Mouse (Mus musculus): ENCODE data around the gene Gabrg3. TPM values are rescaled to one million over a fixed set of nuclear protein-coding genes. Genes with fewer than 3 reads are reported as not detected.
A peak's percentile ranks its signal among the peaks of the same experiment; 100 is the strongest.

Gene Gabrg3
- under 1 TPM in 3 of 4 experiments, not detected in 1; 0.03 to 0.05 (median 0.03) TPM for total RNA-seq (2022)

DNA sequence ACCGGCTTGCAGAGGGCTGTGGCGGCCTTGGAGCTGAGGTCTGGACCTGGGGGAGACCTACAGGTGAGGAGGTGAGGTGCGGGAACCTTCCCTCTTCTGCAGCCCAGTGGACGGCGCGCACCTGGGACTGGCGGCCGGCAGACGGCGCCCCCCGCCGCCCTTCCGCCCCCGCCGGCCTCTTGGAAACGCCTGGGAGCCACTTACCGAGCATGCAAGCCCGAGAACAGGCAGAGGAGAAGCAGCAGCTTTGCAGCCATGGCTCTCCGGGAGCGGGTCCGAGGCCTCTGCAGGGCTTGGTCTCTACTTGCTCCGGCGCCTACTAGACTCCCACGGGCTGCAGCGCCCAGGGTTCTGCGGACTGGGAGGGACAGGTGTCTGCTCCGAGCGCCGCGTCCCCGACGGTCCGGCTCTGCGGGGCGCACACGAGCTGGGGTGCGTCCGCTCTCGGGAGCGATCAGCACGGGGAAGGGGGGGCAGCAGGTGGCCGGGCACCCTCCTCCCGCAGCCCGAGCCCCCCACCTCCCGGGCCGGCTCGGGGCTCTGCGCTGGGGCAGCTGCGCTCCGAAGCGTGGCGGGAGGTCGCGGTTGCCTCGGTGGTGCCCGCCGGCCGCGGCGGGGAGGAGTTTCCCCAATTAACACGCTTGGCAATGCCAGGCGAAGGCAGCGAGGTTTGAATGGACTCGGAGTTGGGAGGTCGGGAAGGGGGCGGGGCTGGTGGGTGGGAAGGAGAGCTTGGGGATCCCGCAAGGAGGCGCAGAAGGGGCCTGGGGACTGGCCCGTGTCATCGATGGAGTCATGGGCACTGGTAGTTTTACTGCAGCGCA, at the start of gene Gabrg3:
TSS of gene Gabrg3 (minus strand) at position 672 of the 824 bp plus-strand sequence.
- DNase-seq (ENCODE audit: low spot score) = no peak

DNA sequence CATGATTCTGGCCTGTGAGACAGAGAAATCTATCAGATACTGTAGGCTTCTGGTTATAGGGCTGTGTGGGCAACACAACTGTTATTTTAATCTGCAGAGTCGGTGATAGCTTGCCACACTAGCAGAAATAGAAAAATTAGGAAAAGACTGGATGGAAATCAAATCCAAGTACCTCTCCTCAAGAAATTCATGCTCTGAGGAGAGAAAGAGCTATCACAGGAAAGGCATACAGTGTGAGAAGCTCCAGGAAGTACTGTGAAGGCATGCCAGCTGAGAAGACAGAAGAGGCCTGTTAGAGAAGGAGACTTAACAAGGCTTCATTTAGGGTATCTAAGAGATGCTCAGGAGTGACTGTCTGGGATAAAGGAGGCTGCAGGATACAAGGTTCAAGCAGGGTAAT, 35.7 kb upstream of the Gabrg3 start:
- DNase-seq (ENCODE audit: low spot score) = no peak

DNA sequence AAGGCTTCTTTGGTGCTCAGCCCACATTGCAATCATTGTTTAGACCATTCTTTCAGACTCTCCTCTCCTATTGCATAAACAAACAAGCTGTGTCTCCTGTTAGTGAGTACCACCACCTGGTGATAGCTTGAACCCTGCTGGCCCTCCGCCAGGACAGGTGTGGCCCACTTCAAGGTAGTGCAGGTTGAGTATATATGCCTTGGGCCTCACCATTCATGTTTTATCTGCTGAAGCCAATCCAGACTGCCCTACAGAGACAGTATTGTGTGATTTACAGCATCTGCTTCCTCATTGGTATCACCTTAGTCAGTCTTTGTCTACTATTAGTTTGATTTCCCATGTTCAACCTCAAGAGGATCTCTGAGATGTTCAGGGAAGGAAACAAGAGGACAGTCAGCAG, 34.1 kb upstream of the Gabrg3 start:
- no peak for DNase-seq (ENCODE audit: low spot score)

DNA sequence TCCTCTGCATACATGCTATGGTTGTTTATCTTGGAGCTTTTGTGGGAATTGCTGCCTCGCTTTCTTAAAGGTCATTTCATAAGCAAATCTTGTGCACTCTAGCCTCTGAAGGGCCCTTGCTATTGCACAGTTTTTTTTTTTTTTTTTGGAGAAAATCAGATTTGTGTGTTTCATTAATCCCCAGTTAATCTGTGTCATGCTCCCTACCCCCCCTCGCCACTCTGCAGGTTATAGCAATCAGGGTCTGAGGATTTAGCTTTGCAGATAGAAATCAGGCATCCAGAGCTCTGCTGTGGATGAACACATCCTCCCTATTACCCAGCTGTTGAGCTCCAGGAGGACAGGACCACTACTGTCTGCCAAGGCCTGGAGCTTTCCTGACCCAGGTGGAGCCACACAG, 32.4 kb upstream of the Gabrg3 start, which contains the start of gene Gabrb3:
TSS of gene Gabrb3 (plus strand) at position 301 of the 400 bp plus-strand sequence.
- DNase-seq (ENCODE audit: low spot score) = no peak

DNA sequence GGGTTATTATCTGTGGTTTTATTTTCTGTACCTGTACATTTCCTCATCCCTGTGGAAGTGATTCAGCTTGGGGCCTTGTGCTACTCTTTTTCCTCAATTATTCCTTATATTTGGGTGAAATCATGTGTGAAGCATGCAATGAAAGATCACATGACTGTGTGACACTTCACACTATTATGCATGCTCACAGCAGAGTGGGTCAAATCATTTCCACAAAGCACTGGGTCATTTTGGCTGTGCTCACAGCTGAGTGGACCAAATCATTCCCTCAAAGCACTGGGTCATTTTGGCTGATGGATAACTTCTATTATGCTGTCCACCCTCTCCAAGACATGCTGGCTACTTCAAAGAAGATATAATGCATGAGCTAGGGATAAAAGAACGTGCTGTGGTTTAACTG, 25.9 kb upstream of the Gabrg3 start:
- DNase-seq (ENCODE audit: low spot score) = no peak

DNA sequence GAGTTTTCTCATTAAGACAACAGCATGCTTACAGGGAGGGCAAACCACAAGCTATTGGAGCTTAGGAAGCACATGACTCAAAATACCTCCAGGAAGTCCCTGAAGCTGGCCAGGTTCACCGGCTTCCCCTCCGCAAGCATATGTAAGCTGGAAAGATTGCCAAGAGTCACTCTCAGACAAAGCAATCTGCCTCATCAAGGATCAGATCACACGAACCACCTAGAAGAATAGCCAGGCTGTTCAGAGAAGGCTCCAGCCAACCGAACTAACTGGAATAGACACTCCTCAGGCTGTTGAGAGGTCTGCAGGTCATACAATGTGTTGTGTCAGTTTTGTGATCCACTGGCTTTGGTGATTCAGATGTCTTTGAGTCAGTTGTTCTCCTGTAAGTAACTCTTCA, 24.2 kb upstream of the Gabrg3 start:
- no peak for DNase-seq (ENCODE audit: low spot score)

DNA sequence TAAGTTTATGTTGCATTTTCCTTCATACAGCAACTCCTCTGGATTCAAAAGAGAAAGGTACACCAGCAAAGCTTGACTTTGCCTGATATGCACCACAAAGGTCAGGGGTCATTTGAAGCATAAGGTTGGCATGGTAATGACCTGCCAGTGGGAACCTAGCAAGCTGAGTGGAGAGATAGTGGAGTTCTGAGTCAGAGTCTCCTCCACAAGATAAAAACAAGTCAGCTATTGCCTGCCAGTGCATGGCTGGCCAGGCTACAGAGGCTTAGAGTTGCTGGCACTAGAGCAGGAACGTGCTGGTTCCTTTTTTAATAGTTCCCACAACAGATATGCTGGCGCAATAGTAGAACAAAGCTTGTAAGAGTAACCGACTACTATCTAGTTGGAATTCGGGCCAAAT, 6.6 kb upstream of the Gabrg3 start:
- peak; percentile 6 for DNase-seq (ENCODE audit: low spot score)

DNA sequence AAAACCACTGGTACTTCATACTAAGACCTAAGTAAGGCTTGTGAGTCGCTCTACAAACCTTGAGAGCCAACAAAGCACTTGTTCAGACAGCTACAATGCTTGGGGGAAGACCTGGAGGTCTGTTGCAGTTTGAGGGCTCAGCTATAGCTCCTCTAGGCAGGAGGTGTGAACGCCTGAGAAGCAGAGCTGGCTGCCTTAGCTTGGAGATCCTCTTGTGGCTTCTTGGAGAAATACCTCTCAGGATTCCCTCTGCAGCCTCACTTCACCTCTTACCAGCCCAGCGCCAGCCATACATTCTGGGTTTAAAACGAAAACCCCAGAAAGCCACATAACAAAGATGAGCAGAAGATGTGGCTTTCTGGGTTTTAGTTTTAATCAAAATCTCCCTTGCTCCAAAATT, 3.1 kb upstream of the Gabrg3 start:
- no peak for DNase-seq (ENCODE audit: low spot score)

DNA sequence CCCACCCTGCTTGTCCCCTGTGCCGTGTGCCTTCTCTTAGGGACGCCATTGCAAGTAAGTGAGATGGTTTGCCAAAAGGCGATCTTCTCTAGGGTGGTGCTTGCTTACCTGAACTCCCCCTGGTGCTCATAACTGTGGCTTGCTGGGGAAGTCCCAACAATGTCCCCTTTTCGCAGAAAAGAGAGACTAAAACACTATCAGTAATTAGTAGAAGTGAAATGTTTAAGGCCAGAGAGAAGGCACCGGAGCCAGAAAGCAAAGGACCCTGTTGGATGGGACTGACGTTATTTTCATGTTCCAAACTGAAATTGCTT, 310 bp upstream of the Gabrg3 start:
- DNase-seq (ENCODE audit: low spot score) = no peak

DNA sequence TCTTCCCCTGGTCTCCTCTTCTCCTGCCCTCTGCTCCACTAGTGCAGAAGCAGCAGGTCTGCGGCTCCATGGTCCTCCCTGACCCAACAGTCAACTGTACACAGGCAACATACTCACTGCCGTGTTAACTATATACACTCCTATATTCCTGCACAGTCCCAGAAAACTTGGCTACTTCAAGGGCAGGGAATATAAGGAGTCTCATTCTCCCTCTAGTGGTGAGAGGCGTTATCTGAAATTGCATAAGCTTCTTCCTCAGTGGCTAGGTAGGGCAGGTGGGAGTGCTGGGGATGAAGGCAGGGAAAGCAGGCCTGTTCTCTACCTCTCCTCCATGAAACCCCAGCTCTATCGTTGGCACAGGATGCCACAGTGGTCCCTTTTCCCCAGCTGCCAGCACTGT, 2.9 kb downstream of the Gabrg3 start:
- no peak for DNase-seq (ENCODE audit: low spot score)

DNA sequence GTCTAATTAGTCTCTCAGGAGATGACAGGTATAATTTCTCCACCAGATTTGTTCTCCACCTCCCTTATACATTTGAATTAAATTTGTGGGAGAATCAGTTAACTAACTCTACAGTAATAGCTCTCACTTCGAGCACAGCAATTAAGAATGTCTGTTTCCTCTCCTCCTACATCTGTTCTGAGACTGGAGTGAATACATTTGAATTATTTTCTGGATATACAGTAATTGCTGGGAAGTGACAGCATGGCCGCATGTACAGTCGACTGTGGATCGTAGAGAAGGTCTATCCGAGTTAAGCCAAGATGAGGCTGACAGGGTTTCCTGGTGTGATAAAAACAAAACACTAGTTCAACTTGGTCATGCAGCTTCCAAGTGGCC, 21.0 kb downstream of the Gabrg3 start:
- DNase-seq (ENCODE audit: low spot score) = no peak

DNA sequence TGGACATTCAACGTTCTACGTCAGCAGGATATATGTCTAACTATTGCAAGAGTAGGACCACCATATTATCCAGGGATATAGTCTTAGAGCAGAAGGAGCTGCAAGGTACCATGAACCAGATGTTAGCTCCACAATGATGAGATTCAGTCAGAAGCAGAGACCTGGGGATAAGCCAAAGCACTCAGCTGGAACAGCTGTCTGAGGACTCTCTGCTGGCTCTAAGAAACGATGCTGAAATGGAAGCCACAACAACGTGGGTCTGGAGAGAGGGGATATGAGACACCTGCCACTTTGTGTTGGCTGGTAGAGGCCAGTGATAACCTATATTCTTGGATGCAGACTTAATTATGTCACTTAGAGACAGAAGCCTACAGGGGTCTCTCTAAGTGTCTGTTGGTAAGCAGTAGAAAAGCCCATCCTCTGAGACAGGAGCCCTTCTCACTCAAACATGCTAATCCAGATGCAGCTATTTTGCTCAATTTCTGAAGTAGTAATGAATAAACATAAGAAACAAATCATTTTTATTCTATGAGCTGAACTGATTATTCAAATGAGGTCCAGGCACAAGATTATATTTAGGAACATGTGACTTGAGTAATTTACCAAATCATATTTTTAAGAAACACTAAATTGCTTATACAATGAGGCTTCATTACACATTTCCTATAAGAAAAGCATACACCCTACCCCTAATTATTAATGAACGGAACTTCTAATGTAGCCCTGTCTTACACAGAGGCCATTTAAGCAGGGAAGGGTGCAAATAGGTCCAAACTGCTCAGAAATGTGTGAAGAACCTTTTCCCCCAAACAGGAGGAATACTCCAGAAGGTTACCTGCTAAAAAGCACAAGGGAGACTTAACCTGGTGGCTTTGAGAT, 21.6 kb downstream of the Gabrg3 start:
- no peak for DNase-seq (ENCODE audit: low spot score)

DNA sequence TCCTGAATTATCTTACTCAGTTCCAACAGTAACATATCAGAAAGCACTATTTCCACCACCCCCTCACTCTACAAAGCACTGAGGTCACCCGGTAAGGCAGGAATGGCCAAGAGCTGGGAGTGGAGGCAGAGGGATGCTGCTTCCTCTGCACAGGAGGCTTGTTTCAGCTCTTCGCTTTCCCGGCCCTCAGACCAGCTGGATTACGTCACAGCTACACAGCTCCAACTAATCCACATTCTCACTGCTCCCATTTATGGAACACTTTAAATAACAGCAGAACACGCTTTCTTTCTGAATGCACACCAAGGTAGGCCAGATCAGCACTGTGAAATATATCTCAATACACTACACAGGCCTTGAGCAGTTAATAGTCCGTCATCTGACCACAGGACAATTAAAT, 23.2 kb downstream of the Gabrg3 start:
- no peak for DNase-seq (ENCODE audit: low spot score)

DNA sequence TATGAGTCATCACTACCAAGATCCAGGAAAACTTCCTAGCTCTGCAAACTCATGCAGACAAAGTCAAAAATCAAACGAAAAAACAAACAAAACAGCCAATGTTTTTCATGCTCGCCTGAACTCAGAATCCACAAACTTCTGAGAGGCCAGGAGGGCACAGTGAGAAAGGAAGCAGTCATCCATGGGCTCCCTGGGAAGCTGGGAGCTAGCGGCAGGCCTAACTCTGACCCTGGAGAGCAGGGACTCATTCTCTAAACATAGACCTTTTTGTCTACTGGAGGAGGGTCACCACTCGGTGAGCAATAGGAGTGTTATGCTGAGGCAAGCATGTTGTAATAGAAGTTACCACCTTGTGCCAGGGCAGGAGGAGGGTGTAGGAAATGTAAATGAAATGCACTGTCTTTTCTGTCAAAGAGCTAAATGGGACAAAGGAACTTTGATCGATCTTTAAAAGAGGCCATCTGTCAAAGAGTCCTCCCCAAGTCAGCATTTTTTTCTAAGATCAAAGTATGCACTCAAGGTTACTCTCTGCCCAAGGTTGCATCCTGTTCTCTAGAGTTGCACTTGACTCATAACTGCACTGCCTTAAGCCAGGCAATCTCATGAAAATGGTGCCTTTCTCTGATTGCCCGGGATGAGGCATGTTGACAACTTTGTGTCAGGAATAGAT, 29.0 kb downstream of the Gabrg3 start:
- DNase-seq (ENCODE audit: low spot score) = no peak

DNA sequence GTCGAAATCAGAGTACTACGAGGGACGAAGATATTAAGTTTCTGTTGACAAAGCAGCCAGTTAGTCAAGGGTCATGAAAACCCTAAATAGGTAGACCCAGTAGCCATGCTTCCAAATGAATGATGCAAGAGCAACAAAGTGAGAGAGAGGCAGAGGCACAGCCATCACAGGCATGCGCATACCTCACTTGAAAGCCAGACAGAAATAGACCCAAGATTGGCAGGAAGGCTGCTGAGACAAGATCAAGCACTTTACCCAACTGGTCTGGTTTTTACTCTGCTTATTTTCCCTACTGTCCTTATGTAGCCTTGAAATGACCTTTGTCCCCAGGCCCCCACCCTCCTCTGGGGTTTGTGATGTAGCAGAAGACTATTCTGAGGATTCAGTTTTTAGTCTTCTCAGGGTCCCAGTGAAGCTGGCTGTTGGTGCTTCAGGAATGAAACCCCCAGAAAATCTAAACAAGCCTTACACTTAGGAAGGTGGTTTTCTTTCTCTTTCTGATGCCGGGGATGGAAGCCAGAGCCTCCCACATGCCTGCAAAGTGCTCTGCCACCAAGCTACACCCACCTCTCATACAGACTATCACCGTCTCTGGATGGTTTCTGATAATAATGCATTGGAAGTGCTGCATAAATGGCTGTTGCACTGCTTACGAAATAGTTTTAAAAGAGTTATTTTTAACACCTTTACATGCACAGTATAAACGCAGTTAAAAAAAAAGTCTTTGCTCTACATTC, 30.3 kb downstream of the Gabrg3 start:
- no peak for DNase-seq (ENCODE audit: low spot score)

DNA sequence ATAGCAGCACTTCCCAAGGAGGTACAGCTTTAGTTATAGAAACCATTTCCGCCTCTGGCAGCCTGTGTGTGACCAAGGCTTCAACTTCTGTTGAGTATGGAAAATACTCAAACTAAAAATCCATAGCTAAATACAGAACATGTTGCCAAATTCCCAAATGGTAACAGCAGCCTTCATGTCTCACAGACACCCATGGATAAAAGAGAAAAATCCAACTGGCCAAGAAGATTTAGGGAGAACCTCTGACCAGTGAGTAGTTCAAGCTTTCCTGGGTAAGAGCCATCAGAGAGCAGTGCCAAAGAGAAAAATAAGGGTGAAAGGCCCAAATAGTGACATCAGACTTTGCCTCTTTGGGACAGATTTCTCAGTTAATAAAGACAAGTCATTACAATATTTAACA, 38.2 kb downstream of the Gabrg3 start:
- DNase-seq (ENCODE audit: low spot score) = no peak

DNA sequence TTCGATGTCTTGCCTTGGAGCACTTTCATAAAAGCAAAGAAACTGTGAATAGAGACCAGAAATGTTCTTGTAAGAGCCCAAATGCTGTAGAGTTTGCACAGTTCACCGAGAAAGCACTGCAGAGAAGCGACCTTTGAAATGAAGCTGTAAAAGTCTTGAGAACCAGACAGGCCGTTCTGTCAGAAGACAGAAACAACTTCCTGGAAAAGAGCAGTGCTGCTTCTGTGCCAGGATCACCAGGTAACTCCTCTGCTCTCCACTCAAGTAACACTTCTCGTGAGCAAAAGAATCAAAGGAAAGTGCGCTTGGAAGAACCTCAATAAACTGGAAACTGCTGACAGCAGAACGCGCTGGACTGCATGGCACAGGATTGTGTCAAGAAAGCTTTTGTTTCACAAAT, 45.1 kb downstream of the Gabrg3 start:
- no peak for DNase-seq (ENCODE audit: low spot score)

DNA sequence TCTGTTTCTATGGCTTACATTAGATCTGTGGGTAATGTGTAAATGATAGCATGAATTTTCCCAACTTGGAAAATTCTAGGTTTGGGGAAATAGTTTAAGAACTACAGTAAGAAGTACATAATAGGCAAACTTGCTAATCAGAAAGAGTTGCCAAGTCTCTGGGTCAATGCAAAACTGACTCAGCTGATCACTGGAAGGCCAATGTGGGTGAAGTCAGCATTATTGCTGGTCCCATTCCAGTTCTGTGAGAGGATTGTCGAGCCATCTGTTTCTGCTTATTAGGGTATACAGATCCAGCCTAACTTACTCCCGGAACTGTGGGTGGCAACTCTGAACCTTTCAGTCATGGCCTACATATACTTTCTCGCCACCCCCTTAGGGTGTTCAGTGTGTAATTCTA, 55.8 kb downstream of the Gabrg3 start:
- DNase-seq (ENCODE audit: low spot score) = no peak

DNA sequence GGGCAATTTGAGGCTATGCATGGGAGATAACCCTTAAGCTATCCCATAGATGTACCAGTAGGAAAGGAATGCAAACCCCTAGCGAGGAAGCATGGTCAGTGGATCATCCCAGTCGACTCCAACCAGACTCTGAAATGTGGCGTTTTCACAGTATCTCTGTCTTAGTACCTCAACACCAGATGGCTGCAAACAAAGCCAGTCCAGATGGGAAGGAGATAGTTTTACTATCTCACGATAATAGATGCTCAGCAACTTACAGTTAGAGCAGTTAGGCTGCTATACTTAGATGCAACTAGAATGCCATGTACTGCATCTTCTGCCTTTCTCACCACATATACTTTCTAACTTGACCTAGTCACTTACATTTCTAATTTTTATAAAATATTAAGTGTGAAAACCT, 56.7 kb downstream of the Gabrg3 start:
- no peak for DNase-seq (ENCODE audit: low spot score)

DNA sequence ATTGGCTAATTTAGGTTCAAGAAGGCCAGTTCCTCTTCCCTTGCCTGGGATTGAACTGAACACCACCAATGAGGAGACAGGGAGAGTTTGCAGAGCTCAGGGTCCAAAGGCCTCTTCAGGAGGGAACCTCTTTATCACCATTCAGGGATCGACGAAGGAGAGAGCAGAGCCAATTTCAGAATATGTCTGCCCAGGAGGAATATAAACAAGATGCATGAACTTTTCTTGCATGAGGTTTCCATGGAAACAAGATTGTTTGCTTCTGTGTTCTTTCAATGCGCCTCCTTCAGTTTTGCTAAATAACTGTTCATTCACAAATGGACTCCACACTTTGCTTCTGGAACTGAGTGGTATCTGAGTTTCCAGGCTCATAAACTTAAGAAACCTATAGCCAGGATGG, 62.5 kb downstream of the Gabrg3 start:
- no peak for DNase-seq (ENCODE audit: low spot score)

DNA sequence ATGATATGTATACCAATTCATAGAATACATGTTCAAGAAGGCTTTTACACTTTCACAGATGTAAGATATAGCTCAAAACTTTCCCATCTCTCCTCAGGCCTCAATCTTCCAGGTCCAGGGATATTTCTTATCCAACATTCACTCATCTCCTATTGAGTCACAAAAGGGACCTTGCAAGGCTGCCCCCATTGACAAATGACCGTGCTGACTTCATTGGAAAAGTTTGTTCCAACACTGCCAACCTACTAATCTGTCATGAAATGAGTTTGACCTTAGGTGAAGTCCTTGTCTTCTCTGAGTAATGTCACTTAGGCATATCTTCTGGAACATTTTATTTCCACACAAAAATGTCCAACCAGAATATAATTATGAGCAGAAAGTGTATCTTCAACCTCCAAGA, 64.9 kb downstream of the Gabrg3 start:
- no peak for DNase-seq (ENCODE audit: low spot score)

DNA sequence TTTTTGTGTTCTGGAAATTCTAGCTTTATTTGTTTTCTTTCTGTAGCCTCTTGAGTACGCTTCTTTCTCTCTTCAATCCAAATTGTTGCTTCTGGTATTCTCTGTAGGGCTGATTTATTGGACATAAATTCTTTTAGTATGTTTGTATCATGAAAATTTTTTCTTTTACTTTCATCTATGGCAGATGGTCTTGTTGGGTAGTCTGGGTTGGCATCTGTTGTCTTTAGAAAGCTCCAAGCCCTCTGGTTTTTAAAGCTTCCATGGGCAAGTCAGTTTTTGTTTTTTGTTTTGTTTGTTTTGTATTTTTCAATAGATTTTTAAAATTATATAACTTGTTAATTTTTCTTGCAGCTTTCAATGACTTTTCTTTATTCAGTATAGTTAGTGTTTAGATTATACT, 72.0 kb downstream of the Gabrg3 start:
- DNase-seq (ENCODE audit: low spot score) = no peak

Data from heart, adult 8-10 months (tissue).